Mouse (Mus musculus) erythroblast, embryonic 14.5 days (primary cell): ENCODE data around the gene Sh3bp2.

Experiments used
- GATA1 ChIP-seq: IDR thresholded peaks from 2 replicates; pipeline ENCODE4 v1.6.1; 2012; ENCODE audit warnings: low read length, inconsistent platforms, mixed read lengths
- TAL1 ChIP-seq: IDR thresholded peaks from 3 replicates; pipeline ENCODE4 v1.6.1; 2012; ENCODE audit warnings: low read length, inconsistent platforms, mixed read lengths

DNA sequence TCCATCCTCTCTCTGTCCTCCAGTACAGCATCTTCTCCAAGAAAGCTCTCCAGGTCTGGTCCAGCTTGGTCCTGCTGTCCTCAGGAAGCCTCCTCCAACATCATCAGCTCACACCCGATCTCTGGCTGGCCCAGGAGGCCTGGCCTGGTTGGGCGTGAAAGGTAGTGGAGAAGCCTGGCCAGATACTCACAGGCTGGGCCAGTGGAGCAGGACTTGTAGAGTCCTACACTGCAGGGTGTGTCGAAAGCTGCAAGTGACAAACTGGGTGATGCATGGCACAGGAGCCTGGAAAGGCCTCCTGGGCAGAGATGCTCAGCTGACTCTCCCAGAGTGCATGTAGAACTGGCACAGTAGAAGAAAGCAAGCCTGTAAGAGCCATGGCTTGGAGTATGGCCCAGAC, 4.3 kb upstream of the Sh3bp2 start:
- no peak for TF ChIP-seq TAL1
- no peak for TF ChIP-seq GATA1
